Mouse (Mus musculus) gastrocnemius, postnatal 25 days (tissue): ENCODE results near the gene Lta. TPM values are rescaled to one million over a fixed set of nuclear protein-coding genes. Genes with fewer than 3 reads are reported as not detected.

Source experiments
- DNase-seq: peaks from one replicate; pipeline ENCODE4 v3.0.0; 2022
- total RNA-seq, 2 experiments: library from RNA; stranded (reverse); gene quantifications; 1 replicate in 1 of 2; 2 replicates in 1 of 2; pipeline ENCODE4 v1.2.3; 2021

The Lta gene
- total RNA-seq, 2 experiments from 2014 or later = 0.32 TPM; not detected in 1

DNA sequence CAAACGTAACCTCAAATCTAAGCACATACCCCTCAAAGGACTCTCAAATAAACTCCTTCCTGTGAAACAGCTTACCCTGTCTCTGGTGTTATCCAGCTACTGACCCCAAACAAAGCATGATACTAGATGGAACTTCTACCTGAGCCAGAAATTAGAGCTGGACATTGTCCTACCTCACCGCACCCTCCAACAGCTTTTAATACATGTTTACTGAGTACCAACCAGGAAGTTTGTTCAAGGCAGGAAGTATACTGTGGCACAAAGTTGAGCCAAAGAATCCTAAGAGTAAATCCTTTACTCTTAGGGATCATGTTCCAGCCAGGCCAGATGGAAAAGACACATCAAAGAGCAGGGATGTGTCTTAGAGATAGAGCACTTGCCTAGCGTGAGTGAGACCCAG lies 5.4 kb upstream of the Lta start:
- DNase-seq = no peak

DNA sequence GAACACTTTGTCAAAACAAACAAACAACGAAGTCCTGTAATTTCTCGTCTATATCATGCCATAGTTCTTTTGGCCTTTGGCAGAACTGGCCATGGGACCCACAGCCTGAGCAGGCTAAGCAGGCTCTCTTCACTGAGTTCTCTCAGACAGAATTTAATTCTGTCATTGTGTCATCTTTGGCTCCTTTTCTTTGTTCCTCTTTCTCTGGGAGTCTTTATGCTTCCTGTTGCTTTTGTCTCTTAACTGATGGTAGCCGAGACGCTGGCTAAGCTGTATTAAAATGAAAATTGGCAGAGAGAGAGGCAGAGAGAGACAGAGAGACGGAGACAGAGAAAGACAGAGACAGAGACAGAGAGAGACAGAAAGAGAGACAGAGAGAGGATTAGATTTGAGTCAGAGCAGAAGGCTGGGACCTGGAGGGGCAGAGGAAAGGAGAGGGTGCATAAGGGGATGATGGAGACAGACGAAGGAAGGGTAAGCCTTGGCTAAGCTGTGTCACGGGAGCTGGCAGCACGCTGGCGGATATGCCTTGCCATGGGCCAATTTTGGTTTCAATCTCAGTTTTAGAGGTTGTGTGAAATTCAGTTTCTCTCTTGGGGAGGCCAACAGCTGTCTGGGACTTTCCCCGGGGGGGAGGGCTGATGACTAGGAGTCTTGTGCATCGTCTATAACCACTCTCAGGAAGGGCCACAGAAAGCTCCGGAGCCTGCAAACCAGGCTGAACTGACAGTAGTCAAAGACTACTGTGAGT lies 4.8 kb upstream of the Lta start:
- no peak for DNase-seq

DNA sequence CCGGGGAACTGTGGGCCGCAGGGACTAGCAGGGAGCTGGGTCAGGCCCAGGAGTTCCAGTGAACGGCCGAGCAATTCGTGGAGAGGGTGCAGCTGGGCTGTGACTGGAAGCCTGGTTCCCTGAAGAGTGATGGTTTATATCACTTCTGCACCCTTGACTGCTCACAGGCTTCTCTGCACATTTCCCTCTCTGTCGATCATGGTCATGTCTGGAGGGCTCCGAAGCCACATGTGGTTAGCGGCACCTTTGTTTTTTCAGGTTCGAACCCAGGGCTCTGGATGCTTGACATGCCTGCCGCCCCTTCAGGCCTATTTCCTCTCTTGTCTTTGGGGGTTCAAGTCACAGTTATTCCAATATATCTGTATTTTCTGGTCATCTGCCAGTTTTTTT lies 224 bp upstream of the Lta start:
- no peak for DNase-seq

DNA sequence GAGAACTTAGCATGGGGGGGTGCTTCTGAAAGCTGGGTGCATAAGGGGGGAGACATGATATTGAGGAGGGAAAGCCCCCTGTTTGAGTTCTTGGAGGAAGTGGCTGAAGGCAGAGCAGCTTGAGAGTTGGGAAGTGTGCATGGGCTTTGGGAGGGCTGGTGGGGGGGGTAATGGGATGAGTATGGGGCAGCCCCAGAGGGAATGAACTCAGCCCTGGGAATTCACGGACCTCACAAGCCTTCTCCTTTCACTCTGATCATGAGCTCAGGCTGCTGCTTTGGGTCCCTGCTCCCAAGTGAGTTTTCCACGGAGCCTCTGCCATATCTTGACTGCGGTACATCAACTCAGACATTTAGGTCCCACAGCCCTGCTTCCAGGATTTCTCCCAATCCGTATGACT lies 2.7 kb downstream of the Lta start:
- no peak for DNase-seq

DNA sequence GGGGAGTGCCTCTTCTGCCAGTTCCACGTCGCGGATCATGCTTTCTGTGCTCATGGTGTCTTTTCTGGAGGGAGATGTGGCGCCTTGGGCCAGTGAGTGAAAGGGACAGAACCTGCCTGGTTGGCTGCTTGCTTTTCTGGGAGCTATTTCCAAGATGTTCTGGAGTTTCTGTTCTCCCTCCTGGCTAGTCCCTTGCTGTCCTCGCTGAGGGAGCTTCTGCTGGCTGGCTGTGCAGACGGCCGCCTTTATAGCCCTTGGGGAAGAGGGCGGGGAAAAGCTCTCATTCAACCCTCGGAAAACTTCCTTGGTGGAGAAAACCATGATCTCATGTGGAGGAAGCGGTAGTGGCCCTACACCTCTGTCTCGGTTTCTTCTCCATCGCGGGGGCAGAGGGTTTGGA lies 3.4 kb downstream of the Lta start, which contains the start of gene Tnf:
Tnf (minus strand) TSS at position 221 of the 400 bp plus-strand sequence.
- DNase-seq = peak; percentile 61

DNA sequence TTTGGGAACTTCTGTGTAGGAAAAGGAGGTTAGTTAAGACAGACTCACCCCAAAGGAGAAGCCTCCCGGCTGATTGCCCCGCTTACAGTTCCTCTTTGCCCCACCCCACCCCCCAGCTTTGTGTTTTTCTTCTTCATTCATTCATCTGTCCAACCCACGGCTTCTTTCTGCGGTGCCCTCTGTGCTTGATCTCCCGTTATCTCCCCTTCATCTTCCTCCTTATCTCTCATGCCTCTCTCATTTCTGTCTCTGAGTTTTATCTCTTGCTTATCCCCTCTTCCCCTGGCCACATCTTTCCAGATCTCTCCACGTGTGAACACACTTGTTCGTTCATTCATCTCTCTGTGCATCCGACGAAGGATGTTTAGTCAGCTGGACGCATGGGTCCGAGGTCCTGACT lies 4.0 kb downstream of the Lta start:
- DNase-seq = no peak

GRCm38 (mm10) chr17:35200398-35200797 lies 4.8 kb downstream of the Lta start:
- DNase-seq = peak; percentile 38

DNA sequence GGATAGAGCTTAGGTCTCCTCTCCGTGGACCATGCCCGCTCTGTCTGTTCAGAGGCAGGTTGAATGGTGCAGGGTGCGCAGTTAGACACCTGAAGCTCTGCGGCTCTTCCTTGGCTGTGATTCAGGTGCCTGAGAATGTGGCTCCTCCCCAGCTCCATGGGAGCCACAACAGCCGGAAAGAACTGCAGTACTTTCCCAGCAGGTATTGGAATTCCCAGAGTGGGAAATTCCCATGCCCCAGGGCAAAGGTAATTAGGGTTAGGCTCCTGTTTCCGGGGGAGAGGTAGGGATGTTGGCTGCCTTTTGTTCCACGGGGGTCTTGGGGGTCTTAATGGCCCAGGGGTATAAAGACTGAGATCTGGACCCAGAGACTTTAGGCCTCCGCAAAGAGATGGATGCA lies 6.2 kb downstream of the Lta start:
- DNase-seq = no peak

DNA sequence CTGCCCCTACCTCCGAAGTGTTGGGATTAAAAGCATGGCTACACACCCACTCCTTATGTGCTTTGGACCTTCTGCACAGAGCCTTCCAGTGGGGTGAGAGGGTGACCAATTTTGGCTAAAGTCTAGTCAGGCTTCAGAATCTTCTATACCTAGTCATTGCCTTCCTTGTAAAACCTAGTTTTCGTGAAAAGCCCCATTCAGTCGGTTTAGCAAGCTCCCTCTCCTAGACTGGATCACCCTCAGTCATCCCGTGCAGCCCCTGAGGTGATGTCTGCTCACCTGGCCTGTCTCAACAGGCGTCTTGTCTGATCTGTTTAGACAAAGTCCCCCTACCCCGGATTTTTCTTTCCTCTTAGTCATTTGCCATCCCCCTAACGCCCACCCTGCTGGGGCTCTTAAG lies 7.1 kb downstream of the Lta start:
- no peak for DNase-seq

- no peak for DNase-seq
Observed at GRCm38 (mm10) chr17:35197126-35197525, 8.0 kb downstream of the Lta start.

- DNase-seq = no peak
Observed at GRCm38 (mm10) chr17:35196321-35196641, 8.9 kb downstream of the Lta start.

DNA sequence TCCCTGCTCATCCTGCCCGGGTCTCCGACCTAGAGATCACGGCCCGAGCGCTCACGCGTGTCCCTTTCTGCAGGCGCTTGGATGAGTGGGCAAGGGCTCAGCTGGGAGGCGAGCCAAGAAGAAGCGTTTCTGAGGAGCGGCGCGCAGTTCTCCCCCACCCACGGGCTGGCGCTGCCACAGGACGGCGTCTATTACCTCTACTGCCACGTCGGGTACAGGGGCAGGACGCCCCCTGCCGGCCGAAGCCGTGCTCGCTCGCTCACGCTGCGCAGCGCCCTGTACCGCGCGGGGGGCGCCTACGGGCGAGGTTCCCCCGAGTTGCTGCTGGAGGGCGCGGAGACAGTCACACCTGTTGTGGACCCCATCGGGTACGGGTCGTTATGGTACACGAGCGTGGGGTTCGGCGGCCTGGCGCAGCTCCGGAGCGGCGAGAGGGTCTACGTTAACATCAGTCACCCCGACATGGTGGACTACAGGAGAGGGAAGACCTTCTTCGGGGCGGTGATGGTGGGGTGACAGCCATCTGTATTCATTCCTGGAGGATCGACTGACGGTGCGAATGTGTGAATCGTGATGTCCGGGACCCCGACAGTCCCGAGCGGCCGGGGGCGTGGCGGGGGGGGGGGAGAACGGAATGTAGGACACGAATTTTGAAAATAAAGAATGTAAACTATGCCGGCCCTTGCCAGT lies 9.4 kb downstream of the Lta start:
- DNase-seq = peak; percentile 73

DNA sequence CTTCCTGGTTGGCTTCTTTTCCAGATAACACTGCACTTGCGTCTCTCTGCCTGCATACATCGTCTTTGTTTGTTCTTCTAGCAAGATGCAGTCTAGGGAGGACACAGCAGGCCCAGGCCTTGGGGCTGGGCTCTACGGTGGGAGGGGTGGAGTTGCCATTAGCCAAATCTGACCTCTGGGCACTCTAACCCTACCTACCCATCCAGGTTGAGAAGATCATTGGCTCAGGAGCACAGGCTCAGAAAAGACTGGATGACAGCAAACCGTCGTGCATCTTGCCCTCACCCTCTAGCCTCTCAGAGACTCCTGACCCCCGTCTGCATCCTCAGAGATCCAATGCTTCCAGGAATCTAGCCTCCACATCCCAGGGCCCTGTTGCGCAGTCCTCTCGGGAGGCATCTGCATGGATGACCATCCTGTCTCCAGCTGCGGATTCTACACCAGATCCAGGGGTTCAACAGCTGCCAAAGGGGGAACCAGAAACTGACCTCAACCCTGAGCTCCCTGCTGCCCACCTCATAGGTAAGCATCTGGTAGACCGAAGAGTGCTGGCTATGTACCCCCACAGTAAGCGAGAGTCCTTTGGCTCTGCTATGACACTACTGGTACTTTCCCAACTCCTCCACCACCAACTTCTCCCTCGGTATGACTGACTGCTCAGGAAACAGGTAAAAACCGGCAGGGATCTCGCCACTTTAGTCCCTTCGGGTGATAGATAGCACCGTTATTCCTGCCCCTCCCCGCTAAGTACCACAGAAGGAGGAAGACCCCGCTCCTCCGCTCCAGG lies 10.1 kb downstream of the Lta start:
- no peak for DNase-seq

DNA sequence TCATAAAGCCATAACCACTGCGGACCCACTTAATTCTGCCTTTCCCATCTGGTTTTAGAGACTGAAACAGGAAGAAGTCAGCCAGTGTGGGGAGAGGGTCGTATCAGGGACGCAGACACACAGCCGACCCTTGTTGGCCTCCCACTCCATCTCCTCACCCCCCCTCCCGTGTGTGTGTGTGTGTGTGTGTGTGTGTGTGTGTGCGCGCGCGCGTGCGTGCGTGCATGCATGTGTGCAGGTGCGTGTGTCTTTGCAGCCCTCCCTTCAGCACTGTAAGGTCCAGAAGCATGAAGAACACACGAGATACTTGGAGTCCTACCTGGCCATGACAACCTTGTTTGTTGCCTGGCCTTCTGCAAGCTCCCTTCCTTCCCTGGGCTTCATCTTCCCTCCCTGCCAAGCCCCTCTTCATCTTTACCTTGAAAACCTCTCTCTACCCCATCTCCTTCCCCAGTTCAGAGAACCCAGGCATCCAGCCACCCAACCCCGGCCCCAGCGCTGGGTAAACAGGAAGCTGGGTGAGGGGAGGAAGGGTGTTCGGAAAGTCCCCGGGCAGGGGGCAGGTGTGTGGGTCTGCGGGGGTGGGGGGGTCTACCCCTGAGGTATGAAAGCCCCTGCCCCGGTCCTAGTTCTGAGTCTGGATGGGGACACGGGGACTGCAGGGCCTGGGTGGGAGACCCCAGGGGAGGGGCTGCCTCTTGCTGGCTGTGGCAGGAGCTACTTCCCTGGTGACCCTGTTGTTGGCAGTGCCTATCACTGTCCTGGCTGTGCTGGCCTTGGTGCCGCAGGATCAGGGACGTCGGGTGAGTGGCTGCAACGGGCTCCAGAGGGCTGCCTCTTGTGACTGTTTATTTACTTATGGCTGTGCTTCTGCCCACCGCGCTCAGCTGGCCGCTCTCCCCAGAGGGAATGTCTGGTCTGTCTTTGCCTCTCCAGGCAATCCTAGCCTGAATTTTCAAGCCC lies 11.0 kb downstream of the Lta start, which contains the start of gene Ltb:
Ltb (plus strand) TSS at position 559 of the 963 bp plus-strand sequence.
- no peak for DNase-seq

- DNase-seq = no peak
Observed at GRCm38 (mm10) chr17:35192924-35193323, 12.2 kb downstream of the Lta start.

GRCm38 (mm10) chr17:35191723-35192122 lies 13.4 kb downstream of the Lta start:
- no peak for DNase-seq

- no peak for DNase-seq
Observed at GRCm38 (mm10) chr17:35190096-35190495, 15.1 kb downstream of the Lta start.

DNA sequence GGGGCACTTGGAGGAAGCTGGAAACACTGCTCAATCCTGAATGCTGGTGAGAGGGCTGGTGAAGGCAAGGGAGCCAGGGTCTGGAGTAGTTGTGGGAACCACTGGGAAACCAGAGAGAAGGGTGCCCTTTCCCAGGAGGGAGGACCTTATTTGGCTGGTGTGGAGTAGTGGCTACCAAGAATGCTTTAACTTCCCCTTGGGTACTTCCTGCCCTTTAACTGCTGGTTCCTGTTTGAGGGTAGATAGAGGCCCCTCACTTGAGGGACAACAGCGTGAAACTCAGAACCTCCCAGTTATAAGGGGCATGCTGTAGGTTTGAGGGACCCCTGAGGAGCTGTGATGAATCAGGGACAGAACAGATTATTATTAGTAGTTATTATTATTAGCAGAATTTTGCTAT lies 16.0 kb downstream of the Lta start:
- DNase-seq = no peak

DNA sequence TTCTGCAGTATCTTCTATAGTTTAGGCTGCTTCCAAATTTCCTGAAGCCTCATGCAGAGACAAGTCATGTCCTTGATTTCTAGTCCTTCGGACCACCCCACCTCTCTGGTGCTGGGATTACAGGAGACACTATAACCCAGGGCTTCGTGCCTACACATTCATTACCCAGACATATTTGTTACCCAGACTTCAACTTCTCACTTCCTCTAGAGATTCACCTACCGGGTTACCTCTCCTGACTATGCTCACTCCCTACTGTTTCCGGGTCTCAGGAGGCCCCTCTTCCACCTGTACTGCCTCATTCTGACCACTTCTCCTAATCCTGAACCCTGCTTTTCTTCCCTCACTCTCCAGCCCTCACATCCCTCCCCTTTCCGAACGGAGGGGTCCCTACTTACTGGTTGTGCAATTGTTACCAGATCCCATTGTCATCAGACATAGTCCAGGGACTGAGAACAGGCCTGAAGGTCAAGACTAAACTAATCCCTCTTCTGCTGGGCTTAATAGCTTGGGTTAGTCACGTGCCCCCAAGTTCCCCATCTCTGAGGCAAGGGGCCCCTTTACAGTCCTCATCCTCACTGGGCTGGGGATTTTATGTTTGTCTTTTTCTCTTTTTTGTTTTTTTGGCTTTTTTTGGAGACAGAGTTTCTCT lies 17.1 kb downstream of the Lta start, which contains the start of gene Lst1:
Lst1 (minus strand) TSS at position 481 of the 652 bp plus-strand sequence.
- no peak for DNase-seq

DNA sequence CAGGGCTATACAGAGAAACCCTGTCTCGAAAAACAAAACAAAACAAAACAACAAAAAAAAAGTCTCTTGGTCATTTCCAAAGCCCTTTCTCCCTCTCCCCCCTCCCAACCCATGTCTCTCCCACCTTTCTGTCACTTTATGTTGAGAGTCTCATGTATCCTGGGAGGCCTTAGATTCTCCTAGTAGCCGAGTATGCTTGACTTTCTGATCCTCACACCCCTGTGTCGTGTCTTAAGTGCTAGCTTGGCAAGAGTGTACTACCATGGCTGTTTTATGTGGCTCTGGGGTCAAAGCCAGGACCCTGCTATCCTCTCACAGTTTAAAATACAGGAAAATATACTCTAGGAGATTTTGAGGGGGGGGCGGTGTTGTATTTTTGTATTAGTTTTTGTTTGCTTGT lies 17.8 kb downstream of the Lta start:
- no peak for DNase-seq

GRCm38 (mm10) chr17:35186681-35187080 lies 18.5 kb downstream of the Lta start:
- DNase-seq = no peak
